Mouse (Mus musculus): ENCODE data around the gene Anxa2.

- TF ChIP-seq CTCF (IDR thresholded peaks at IDR 0.05; ENCODE audit: low read depth): no peak
- no peak for TF ChIP-seq EP300 (IDR thresholded peaks at IDR 0.05; ENCODE audit: low read depth)
Observed at GRCm38 (mm10) chr9:69486140-69486539, 32.7 kb downstream of the Anxa2 start.

Measured in liver, postnatal 0 days (tissue).